Comparison of ENCODE assay signal across 16 mouse cellular contexts in genomic region chr5:36153261-36153660, GRCm38 (mm10). TPM values are rescaled to one million over a fixed set of nuclear protein-coding genes. Genes with fewer than 3 reads are reported as not detected.
"Had no signal": no experiment of that assay in that cellular context is flagged by ENCODE, and none has a peak within 500 bp of the region (broad histone marks: within the 10 kb centered on the region; RNA-seq: fewer than 3 reads in every experiment).

No protein-coding gene starts in this region.

- H3K9me3 ChIP-seq: kidney, embryonic 15.5 days; limb, embryonic 15.5 days; midbrain, embryonic 12.5 days; neural tube, embryonic 15.5 days had no signal

- DNase-seq: kidney, adult 18-20 months; kidney, postnatal 25 days; lung, adult 18-20 months; right cerebral cortex, adult 18-20 months; right cerebral cortex, postnatal 25 days; thymus, postnatal 4 days had no signal

- H3K27me3 ChIP-seq: kidney, embryonic 15.5 days; limb, embryonic 15.5 days had no signal

- H3K27ac ChIP-seq: kidney, embryonic 15.5 days; limb, embryonic 15.5 days; liver, embryonic 14.5 days; midbrain, embryonic 12.5 days; neural tube, embryonic 15.5 days had no signal

- H3K4me3 ChIP-seq: kidney, embryonic 15.5 days; limb, embryonic 15.5 days; midbrain, embryonic 12.5 days; myocyte; neural tube, embryonic 15.5 days had no signal

- H3K9ac ChIP-seq: kidney, embryonic 15.5 days; limb, embryonic 15.5 days; liver, embryonic 14.5 days; midbrain, embryonic 12.5 days; neural tube, embryonic 15.5 days had no signal

- H3K4me2 ChIP-seq: kidney, embryonic 15.5 days; limb, embryonic 15.5 days; midbrain, embryonic 12.5 days; neural tube, embryonic 15.5 days had no signal

- H3K36me3 ChIP-seq: kidney, embryonic 15.5 days; limb, embryonic 15.5 days; midbrain, embryonic 12.5 days; neural tube, embryonic 15.5 days had no signal

RNA-seq across cellular contexts. Expression of gene Psapl1, which starts 50.6 kb away (rescaled TPM):
- total RNA-seq: layer of hippocampus, postnatal 25 days; left cerebral cortex, adult 8-10 months; left cerebral cortex, postnatal 25 days; megakaryocyte-erythroid progenitor cell, adult 5-6 weeks had no signal
- polyA plus RNA-seq: liver, embryonic 14.5 days; neural tube, embryonic 15.5 days had no signal
